Mouse (Mus musculus): ENCODE measurements around the gene Tfb2m. TPM values are rescaled to one million over a fixed set of nuclear protein-coding genes. Genes with fewer than 3 reads are reported as not detected.

The Tfb2m gene
- polyA plus RNA-seq, 1 experiment from 2014 or later: 30.6 TPM

DNA sequence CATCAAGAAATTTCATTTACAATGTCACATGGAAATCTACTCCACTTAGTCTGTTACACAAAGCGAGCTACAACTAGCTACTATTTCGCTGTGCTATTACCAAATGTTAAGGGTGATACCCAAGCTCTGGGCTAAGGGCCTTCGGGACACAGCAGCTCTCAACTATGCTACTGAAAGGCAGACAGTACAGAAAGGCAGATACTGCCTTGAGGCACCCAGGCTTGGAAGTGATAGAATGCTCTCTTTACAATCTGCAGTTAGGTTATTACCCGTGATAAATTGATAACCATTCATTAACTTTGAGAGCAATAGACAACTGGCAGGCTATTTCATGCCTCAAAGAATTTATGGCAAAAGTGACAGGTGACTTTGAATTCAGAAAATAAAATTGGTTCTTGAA is 65.2 kb downstream of the Tfb2m start:
- no peaks in the 10 kb centered on the region for H3K36me3 ChIP-seq (ENCODE audit: control insufficient read depth, insufficient read depth, low read length)
- no peak overlapping the region for H3K4me2 ChIP-seq
- H3K4me1 ChIP-seq (ENCODE audit: control insufficient read depth, insufficient read depth, low read length): peaks cover 4% of the 10 kb centered on the region; the same call in 1 of the 2 replicates
- WGBS (ENCODE audit: insufficient replicate concordance): 82% methylated on average over 4 of the region's 4 CpGs
- H3K27ac ChIP-seq (ENCODE audit: low read depth, low read length): no peak overlapping the region
- no peaks in the 10 kb centered on the region for H3K9me3 ChIP-seq (replicated peaks; ENCODE audit: control insufficient read depth, low read length)
- no peak overlapping the region for H3K9ac ChIP-seq (ENCODE audit: low read depth, low read length)
- H3K27me3 ChIP-seq (ENCODE audit: control insufficient read depth, insufficient read depth, low read length): no peaks in the 10 kb centered on the region
- ATAC-seq (replicated peaks; ENCODE audit: insufficient number of reproducible peaks, low FRiP score, low TSS enrichment): no peak
- H3K4me3 ChIP-seq (ENCODE audit: low read depth, low read length): no peak overlapping the region

Other genes starting within 250 kb of the Tfb2m start
- gene Smyd3, start 28.2 kb downstream of the Tfb2m start, polyA plus RNA-seq (2014; fragmentation: Nextera tagmentation; extraction: Ambion mirVana): 12.2 and 12.6 TPM in 2 replicates
- gene Cnst, start 103 bp upstream of the Tfb2m start, polyA plus RNA-seq (2014; fragmentation: Nextera tagmentation; extraction: Ambion mirVana): 13.2 and 17.1 TPM in 2 replicates
- 82.4 and 96.1 TPM in 2 replicates for gene Sccpdh, start 121.9 kb upstream of the Tfb2m start, polyA plus RNA-seq (2014; fragmentation: Nextera tagmentation; extraction: Ambion mirVana)
- gene Kif28, start 199.0 kb upstream of the Tfb2m start, polyA plus RNA-seq (2014; fragmentation: Nextera tagmentation; extraction: Ambion mirVana): 0.11 TPM in 1 of 2 replicates, not detected in the other